8 mouse cellular contexts compared by ENCODE assay signal in the genomic region with DNA sequence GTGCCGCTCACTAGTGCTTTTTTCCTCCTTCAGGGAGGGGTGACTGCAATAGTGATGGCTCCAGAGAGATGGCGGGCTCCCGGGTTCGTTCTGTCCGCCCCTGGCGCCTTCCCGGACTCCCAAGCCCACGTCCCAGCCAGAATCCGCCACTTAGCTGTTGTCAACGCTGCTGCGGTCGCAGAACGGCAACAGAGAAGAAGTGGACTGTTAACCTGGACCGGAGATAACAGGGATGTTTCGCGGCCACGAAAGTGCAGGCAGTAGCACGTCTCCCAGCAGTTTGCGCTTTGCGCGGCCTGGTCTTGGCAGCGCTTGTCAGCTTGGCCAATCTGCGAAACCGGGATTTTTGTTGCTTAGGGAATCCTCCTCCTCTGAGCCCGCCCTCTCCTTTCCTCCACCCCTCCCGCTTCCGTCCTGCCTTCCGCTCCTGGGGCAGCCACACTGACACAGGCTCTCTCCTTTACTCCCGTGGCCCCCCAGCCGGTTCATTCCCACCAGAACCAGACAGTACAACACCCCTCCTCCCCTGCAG. TPM values are rescaled to one million over a fixed set of nuclear protein-coding genes. Genes with fewer than 3 reads are reported as not detected.
DNase-seq lines count a peak whose midpoint lies in the region; ATAC-seq and TF ChIP-seq lines count a peak whose summit lies in the region.

A gene (minus strand): TSS at position 322 of the 532 bp plus-strand sequence.

- peak within 1 kb of the TSS; percentile 63 for H3K4me2 ChIP-seq in hindbrain, embryonic 13.5 days
- peak within 1 kb of the TSS; percentile 63 for H3K4me2 ChIP-seq in lung, postnatal 0 days (replicated peaks; ENCODE audit: low read depth, low read length)

- peaks cover 6% of the 10 kb centered on the region; the same call in 1 of the 2 replicates for H3K27me3 ChIP-seq in hindbrain, embryonic 13.5 days
- H3K27me3 ChIP-seq in lung, postnatal 0 days (replicated peaks; ENCODE audit: insufficient read depth, low read length): no peaks in the 10 kb centered on the region

- no peaks in the 10 kb centered on the region for H3K9me3 ChIP-seq in hindbrain, embryonic 13.5 days
- H3K9me3 ChIP-seq in lung, postnatal 0 days (ENCODE audit: low read length): no peaks in the 10 kb centered on the region

- no peaks in the 10 kb centered on the region for H3K36me3 ChIP-seq in hindbrain, embryonic 13.5 days
- no peaks in the 10 kb centered on the region for H3K36me3 ChIP-seq in lung, postnatal 0 days (ENCODE audit: insufficient read depth, low read length)

- 12% methylated on average over 29 of the region's 30 CpGs for WGBS in hindbrain, embryonic 13.5 days
- WGBS in lung, postnatal 0 days: 14% methylated on average over 28 of the region's 30 CpGs

- DNase-seq in ZHBTc4 (ENCODE audit: low read depth, low spot score): peak; percentile 92
- DNase-seq in cerebellum, postnatal 14 days: peak; percentile 74 to 78
- peak; percentile 37 to 40 for DNase-seq in frontal cortex, postnatal 25 days (ENCODE audit: low spot score in 2 of 2)
- peak; percentile 58 for DNase-seq in layer of hippocampus, postnatal 14 days (ENCODE audit: low spot score in 2 of 2)
- peak; percentile 94 for DNase-seq in lung, postnatal 0 days (ENCODE audit: low spot score)
- peak; percentile 75 for DNase-seq in retina, embryonic 14.5 days (ENCODE audit: low spot score)
- DNase-seq in urinary bladder, postnatal 36 days (ENCODE audit: low spot score in 2 of 2): peak; percentile 62 to 75

- peak within 1 kb of the TSS; percentile 85 for H3K27ac ChIP-seq in hindbrain, embryonic 13.5 days
- peak within 1 kb of the TSS; percentile 77 for H3K27ac ChIP-seq in lung, postnatal 0 days (ENCODE audit: low read length)

- 0 out of 2 replicates have a peak, but pooled peaks have one; percentile 0 for TF ChIP-seq CTCF in lung, postnatal 0 days (IDR thresholded peaks at IDR 0.05)

- peak within 1 kb of the TSS; percentile 70 for H3K9ac ChIP-seq in hindbrain, embryonic 13.5 days
- H3K9ac ChIP-seq in lung, postnatal 0 days (replicated peaks; ENCODE audit: low read depth): peak within 1 kb of the TSS; percentile 24; the same call in 1 of the 2 replicates

- H3K4me3 ChIP-seq in hindbrain, embryonic 13.5 days: peak within 1 kb of the TSS; percentile 48
- peak within 1 kb of the TSS; percentile 46 for H3K4me3 ChIP-seq in lung, postnatal 0 days (ENCODE audit: low read depth, low read length)

- peak; percentile 96 for ATAC-seq in hindbrain, embryonic 13.5 days (ENCODE audit: low FRiP score)
- ATAC-seq in lung, postnatal 0 days: peak; percentile 97

- TF ChIP-seq EP300 in lung, postnatal 0 days (IDR thresholded peaks at IDR 0.05): no peak

- H3K4me1 ChIP-seq in hindbrain, embryonic 13.5 days (replicated peaks): peaks cover 4% of the 10 kb centered on the region; the same call in 1 of the 2 replicates
- H3K4me1 ChIP-seq in lung, postnatal 0 days (ENCODE audit: insufficient read depth, low read depth, low read length): no peaks in the 10 kb centered on the region

RNA-seq across cellular contexts. Expression of the gene that starts here (rescaled TPM):
- polyA plus RNA-seq in hindbrain, embryonic 13.5 days (2015; fragmentation: Nextera tagmentation; extraction: Ambion mirVana): 3.3 and 3.7 TPM in 2 replicates
- under 1 TPM; 0.69 to 0.78 TPM for total RNA-seq in layer of hippocampus, postnatal 14 days (2021)
- 4.6 and 5.5 TPM in 2 replicates for polyA plus RNA-seq in lung, postnatal 0 days (2015; fragmentation: Nextera tagmentation; extraction: Ambion mirVana)

Comparison
In these comparisons a context has a peak if more than half of its experiments do, and no peak if none do; other contexts are left out.
1. Peak in every context shown above with its lines: DNase-seq, ATAC-seq, H3K4me3 ChIP-seq and H3K27ac ChIP-seq.
2. Peak in DNase-seq in layer of hippocampus, postnatal 14 days; RNA of the gene not detected or under 1 TPM.
3. DNase-seq: peak in every context shown above with its lines; median percentile 94 in lung, postnatal 0 days; 92 in ZHBTc4; 76 in cerebellum, postnatal 14 days; 75 in retina, embryonic 14.5 days; 68 in urinary bladder, postnatal 36 days; 58 in layer of hippocampus, postnatal 14 days; 38 in frontal cortex, postnatal 25 days.